17 mouse cellular contexts compared by ENCODE assay signal in the genomic region with DNA sequence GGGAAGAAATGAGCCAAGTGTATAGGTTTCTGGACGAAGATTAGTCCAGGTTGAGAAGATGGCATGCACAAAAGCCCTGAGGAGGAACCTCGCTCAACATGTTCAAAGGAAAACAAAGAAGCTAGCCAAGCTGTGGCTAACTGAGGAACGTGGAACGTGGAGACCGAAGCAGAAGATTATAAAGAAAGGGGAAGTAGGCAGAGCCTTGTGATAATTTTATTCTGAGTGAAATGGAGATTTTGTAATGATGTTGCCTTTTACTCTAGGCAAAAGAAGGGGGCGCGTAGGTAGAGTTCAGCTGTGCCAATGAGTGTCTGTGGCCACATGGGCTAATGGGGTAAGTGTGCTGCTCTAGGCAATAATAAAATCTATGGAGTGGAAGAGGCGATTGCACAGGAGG.
"Had no signal": no experiment of that assay in that cellular context is flagged by ENCODE, and none has a peak within 500 bp of the region (broad histone marks: within the 10 kb centered on the region; RNA-seq: fewer than 3 reads in every experiment).

No protein-coding gene starts in this region.

- H3K9me3 ChIP-seq: limb, embryonic 15.5 days; liver, embryonic 12.5 days; midbrain, embryonic 10.5 days; neural tube, embryonic 15.5 days had no signal

- H3K27me3 ChIP-seq: liver, embryonic 12.5 days had no signal

- H3K4me1 ChIP-seq: limb, embryonic 15.5 days; liver, embryonic 12.5 days; midbrain, embryonic 10.5 days; neural tube, embryonic 15.5 days had no signal

- H3K4me2 ChIP-seq: limb, embryonic 15.5 days; liver, embryonic 12.5 days; lung, embryonic 14.5 days; neural tube, embryonic 15.5 days had no signal

- ATAC-seq: liver, embryonic 12.5 days had no signal

- H3K27ac ChIP-seq: layer of hippocampus, adult 2 months; left cerebral cortex, adult 2 months; limb, embryonic 15.5 days; liver, embryonic 12.5 days; midbrain, embryonic 10.5 days; neural tube, embryonic 15.5 days; stomach, postnatal 0 days had no signal

- H3K4me3 ChIP-seq: layer of hippocampus, adult 2 months; left cerebral cortex, adult 2 months; limb, embryonic 15.5 days; liver, embryonic 12.5 days; midbrain, embryonic 10.5 days; myocyte; neural tube, embryonic 15.5 days had no signal

- H3K9ac ChIP-seq: limb, embryonic 15.5 days; liver, embryonic 12.5 days; lung, embryonic 14.5 days; neural tube, embryonic 15.5 days had no signal

- H3K36me3 ChIP-seq: limb, embryonic 15.5 days; liver, embryonic 12.5 days; midbrain, embryonic 10.5 days; neural tube, embryonic 15.5 days had no signal

- DNase-seq: kidney, adult 18-20 months; kidney, postnatal 10 days; kidney, postnatal 4 days; lung, embryonic 14.5 days; lung, postnatal 14 days; midbrain, embryonic 14.5 days; right cerebral cortex, adult 18-20 months; right cerebral cortex, postnatal 25 days; thymus, postnatal 14 days had no signal
